10 mouse cellular contexts compared by ENCODE assay signal in the genomic region with DNA sequence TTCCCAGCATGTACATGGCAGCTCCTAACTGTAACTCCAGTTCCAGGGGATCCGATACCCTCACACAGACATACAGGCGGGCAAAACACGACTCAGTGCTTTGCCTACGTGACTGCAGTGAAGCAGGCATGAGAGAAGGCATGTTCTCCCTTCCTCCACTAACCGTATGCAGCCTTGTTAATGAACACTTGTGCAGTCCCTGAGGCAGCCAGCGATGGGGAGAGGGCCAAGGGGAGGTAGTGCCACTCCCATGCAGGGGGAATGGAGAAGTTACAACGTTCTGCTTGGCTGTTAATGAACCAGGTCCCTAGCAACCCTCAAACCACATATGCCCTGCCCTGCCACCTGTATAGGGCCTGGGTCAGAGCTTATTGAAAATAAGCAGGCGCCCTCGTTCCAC. TPM values are rescaled to one million over a fixed set of nuclear protein-coding genes. Genes with fewer than 3 reads are reported as not detected.
DNase-seq lines count a peak whose midpoint lies in the region; ATAC-seq lines count a peak whose summit lies in the region.
"Had no signal": no experiment of that assay in that cellular context is flagged by ENCODE, and none has a peak within 500 bp of the region (broad histone marks: within the 10 kb centered on the region; RNA-seq: fewer than 3 reads in every experiment).

No protein-coding gene starts in this region.

- H3K4me1 ChIP-seq in intestine, embryonic 14.5 days (replicated peaks; ENCODE audit: control insufficient read depth, insufficient read depth, low read length): peaks cover 4% of the 10 kb centered on the region; the same call in 1 of the 2 replicates
- peaks cover 19% of the 10 kb centered on the region for H3K4me1 ChIP-seq in intestine, embryonic 16.5 days (ENCODE audit: control insufficient read depth, insufficient read depth, low read length)
- H3K4me1 ChIP-seq in forebrain, embryonic 14.5 days (ENCODE audit: control insufficient read depth, insufficient read depth, low read length): peaks cover 24% of the 10 kb centered on the region
- H3K4me1 ChIP-seq in limb, embryonic 12.5 days (replicated peaks): peaks cover 38% of the 10 kb centered on the region

- no peaks in the 10 kb centered on the region for H3K36me3 ChIP-seq in intestine, embryonic 14.5 days (ENCODE audit: control insufficient read depth, insufficient read depth, low read length)
- H3K36me3 ChIP-seq in intestine, embryonic 16.5 days (ENCODE audit: control insufficient read depth, insufficient read depth, low read length): no peaks in the 10 kb centered on the region
- no peaks in the 10 kb centered on the region for H3K36me3 ChIP-seq in forebrain, embryonic 14.5 days (ENCODE audit: control insufficient read depth, insufficient read depth, low read length)
- H3K36me3 ChIP-seq in limb, embryonic 12.5 days: no peaks in the 10 kb centered on the region

- H3K4me2 ChIP-seq in intestine, embryonic 14.5 days (ENCODE audit: low read length): 0 out of 2 replicates have a peak overlapping the region, but pooled peaks have one; percentile 14
- no peak overlapping the region for H3K4me2 ChIP-seq in intestine, embryonic 16.5 days (ENCODE audit: low read depth, low read length)
- H3K4me2 ChIP-seq in forebrain, embryonic 14.5 days (ENCODE audit: low read length): peak overlapping the region; percentile 64
- peak overlapping the region; percentile 80 for H3K4me2 ChIP-seq in limb, embryonic 12.5 days

- no peaks in the 10 kb centered on the region for H3K9me3 ChIP-seq in intestine, embryonic 14.5 days (ENCODE audit: control insufficient read depth, low read length)
- H3K9me3 ChIP-seq in intestine, embryonic 16.5 days (ENCODE audit: control insufficient read depth, low read length): no peaks in the 10 kb centered on the region
- H3K9me3 ChIP-seq in forebrain, embryonic 14.5 days (replicated peaks; ENCODE audit: control insufficient read depth, low read length): no peaks in the 10 kb centered on the region
- no peaks in the 10 kb centered on the region for H3K9me3 ChIP-seq in limb, embryonic 12.5 days

- H3K27me3 ChIP-seq in intestine, embryonic 14.5 days (replicated peaks; ENCODE audit: control insufficient read depth, insufficient read depth, low read length): no peaks in the 10 kb centered on the region
- H3K27me3 ChIP-seq in intestine, embryonic 16.5 days (replicated peaks; ENCODE audit: control insufficient read depth, insufficient read depth, low read length): no peaks in the 10 kb centered on the region
- no peaks in the 10 kb centered on the region for H3K27me3 ChIP-seq in forebrain, embryonic 14.5 days (replicated peaks; ENCODE audit: control insufficient read depth, insufficient read depth, low read length)
- H3K27me3 ChIP-seq in limb, embryonic 12.5 days: no peaks in the 10 kb centered on the region

- no peak overlapping the region for H3K4me3 ChIP-seq in intestine, embryonic 14.5 days (ENCODE audit: low read depth, low read length)
- H3K4me3 ChIP-seq in intestine, embryonic 16.5 days (ENCODE audit: low read length): no peak overlapping the region
- H3K4me3 ChIP-seq in forebrain, embryonic 14.5 days (ENCODE audit: low read depth, low read length): no peak overlapping the region
- H3K4me3 ChIP-seq in limb, embryonic 12.5 days (replicated peaks): peak overlapping the region; percentile 28

- 53% methylated on average over 9 of the region's 9 CpGs for WGBS in intestine, embryonic 14.5 days
- WGBS in intestine, embryonic 16.5 days: 47% methylated on average over 9 of the region's 9 CpGs
- WGBS in forebrain, embryonic 14.5 days: 42% methylated on average over 9 of the region's 9 CpGs
- 24% methylated on average over 9 of the region's 9 CpGs for WGBS in limb, embryonic 12.5 days

- H3K9ac ChIP-seq in intestine, embryonic 14.5 days (ENCODE audit: low read length): no peak overlapping the region
- H3K9ac ChIP-seq in intestine, embryonic 16.5 days (ENCODE audit: low read depth, low read length): no peak overlapping the region
- no peak overlapping the region for H3K9ac ChIP-seq in forebrain, embryonic 14.5 days (ENCODE audit: low read length)
- H3K9ac ChIP-seq in limb, embryonic 12.5 days (replicated peaks): no peak overlapping the region

- no peak for DNase-seq in intestine, embryonic 14.5 days (ENCODE audit: low spot score)
- DNase-seq in MN1 (ENCODE audit: low spot score): peak; percentile 66
- peak; percentile 45 for DNase-seq in forebrain, embryonic 14.5 days (ENCODE audit: low spot score)
- no peak for DNase-seq in layer of hippocampus, postnatal 36 days
- DNase-seq in heart, postnatal 4 days: no peak

- ATAC-seq in intestine, embryonic 14.5 days (replicated peaks; ENCODE audit: low FRiP score, low TSS enrichment, low read depth): no peak
- ATAC-seq in intestine, embryonic 16.5 days: no peak
- ATAC-seq in forebrain, embryonic 14.5 days: no peak
- no peak for ATAC-seq in limb, embryonic 12.5 days (ENCODE audit: insufficient number of reproducible peaks, insufficient read depth, low FRiP score, low TSS enrichment, low read depth)
- no peak for ATAC-seq in CD4-positive, CD25-positive, alpha-beta regulatory T cell, adult 4 months

- H3K27ac ChIP-seq in intestine, embryonic 14.5 days (ENCODE audit: low read depth): no peak overlapping the region
- H3K27ac ChIP-seq in intestine, embryonic 16.5 days (ENCODE audit: low read length): no peak overlapping the region
- H3K27ac ChIP-seq in forebrain, embryonic 14.5 days (ENCODE audit: low read depth, low read length): no peak overlapping the region
- peak overlapping the region; percentile 23; the same call in 1 of the 2 replicates for H3K27ac ChIP-seq in limb, embryonic 12.5 days

RNA-seq across cellular contexts. Expression of a gene that starts 6.0 kb away (rescaled TPM):
- 0.32 TPM in 1 of 2 replicates, not detected in the other for polyA plus RNA-seq in intestine, embryonic 14.5 days (2014; fragmentation: Nextera tagmentation; extraction: Ambion mirVana)
- 0.16 and 0.20 TPM in 2 replicates for polyA plus RNA-seq in intestine, embryonic 16.5 days (2015; fragmentation: Nextera tagmentation; extraction: Ambion mirVana)
- polyA plus RNA-seq in forebrain, embryonic 14.5 days (2014; fragmentation: Nextera tagmentation; extraction: Ambion mirVana): 0.28 and 0.33 TPM in 2 replicates
- 0.31 and 0.42 TPM in 2 replicates for polyA plus RNA-seq in limb, embryonic 12.5 days (2016; fragmentation: Nextera tagmentation; extraction: Ambion mirVana)
- polyA plus RNA-seq in CD4-positive, CD25-positive, alpha-beta regulatory T cell, adult 4 months (2017; shearing (Covaris generic)): not detected
- under 1 TPM in 1 of 2 experiments, not detected in 1; 0.28 TPM for total RNA-seq in layer of hippocampus, postnatal 36 days (2021)
- not detected for total RNA-seq in heart, postnatal 4 days (2021)
- total RNA-seq: monocyte, adult 5-6 weeks had no signal
- polyA plus RNA-seq: liver, embryonic 16.5 days had no signal

RNA-seq across cellular contexts. Expression of a gene that starts 35.9 kb away (rescaled TPM):
- polyA plus RNA-seq in intestine, embryonic 14.5 days (2014; fragmentation: Nextera tagmentation; extraction: Ambion mirVana): 14.2 and 17.3 TPM in 2 replicates
- 9.7 and 11.7 TPM in 2 replicates for polyA plus RNA-seq in intestine, embryonic 16.5 days (2015; fragmentation: Nextera tagmentation; extraction: Ambion mirVana)
- 11.3 and 12.1 TPM in 2 replicates for polyA plus RNA-seq in forebrain, embryonic 14.5 days (2014; fragmentation: Nextera tagmentation; extraction: Ambion mirVana)
- polyA plus RNA-seq in limb, embryonic 12.5 days (2016; fragmentation: Nextera tagmentation; extraction: Ambion mirVana): 20.3 and 22.8 TPM in 2 replicates
- polyA plus RNA-seq in CD4-positive, CD25-positive, alpha-beta regulatory T cell, adult 4 months (2017; shearing (Covaris generic)): 1 to 10 TPM; 4.5 to 6.4 TPM
- 1 to 10 TPM; 2.8 TPM for total RNA-seq in layer of hippocampus, postnatal 36 days (2021)
- 1 to 10 TPM; 3.7 to 4.4 TPM for total RNA-seq in heart, postnatal 4 days (2021)

RNA-seq across cellular contexts. Expression of a gene that starts 35.9 kb away (rescaled TPM):
- 8.0 and 9.5 TPM in 2 replicates for polyA plus RNA-seq in intestine, embryonic 14.5 days (2014; fragmentation: Nextera tagmentation; extraction: Ambion mirVana)
- polyA plus RNA-seq in intestine, embryonic 16.5 days (2015; fragmentation: Nextera tagmentation; extraction: Ambion mirVana): 4.6 and 5.3 TPM in 2 replicates
- polyA plus RNA-seq in forebrain, embryonic 14.5 days (2014; fragmentation: Nextera tagmentation; extraction: Ambion mirVana): 25.0 and 35.1 TPM in 2 replicates
- polyA plus RNA-seq in limb, embryonic 12.5 days (2016; fragmentation: Nextera tagmentation; extraction: Ambion mirVana): 14.9 and 15.1 TPM in 2 replicates
- polyA plus RNA-seq in CD4-positive, CD25-positive, alpha-beta regulatory T cell, adult 4 months (2017; shearing (Covaris generic)): 1 to 10 TPM in 1 of 2 experiments, not detected in 1; 1.0 TPM
- 10 to 100 TPM; 12.3 to 13.0 TPM for total RNA-seq in layer of hippocampus, postnatal 36 days (2021)
- 1 to 10 TPM; 3.6 to 4.8 TPM for total RNA-seq in heart, postnatal 4 days (2021)

Comparison
In these comparisons a context has a peak if more than half of its experiments do, and no peak if none do; other contexts are left out.
1. DNase-seq: peak in MN1 (single experiment) and forebrain, embryonic 14.5 days (single experiment); none in intestine, embryonic 14.5 days (single experiment), layer of hippocampus, postnatal 36 days (0 of 2) and heart, postnatal 4 days (single experiment).